Mouse (Mus musculus): Measurements from ENCODE around the gene Kazald1.

- TF ChIP-seq POLR2A (IDR thresholded peaks at IDR 0.05; ENCODE audit: borderline replicate concordance, extremely low read depth, insufficient read depth, insufficient read length, poor library complexity, severe bottlenecking) (no peak), CTCF (IDR thresholded peaks at IDR 0.05; ENCODE audit: borderline replicate concordance, extremely low read depth, insufficient read depth, insufficient read length) (no peak)
Observed at GRCm38 (mm10) chr19:45079769-45080515, 4.9 kb downstream of the Kazald1 start.

Data from brain, embryonic 14.5 days (tissue).